Mouse (Mus musculus) frontal cortex, postnatal 36 days (tissue): ENCODE measurements around the gene Spag9.

Experiments
- DNase-seq, 2 experiments: peaks; one replicate each; pipeline ENCODE4 v3.0.0; 2022; ENCODE audit warnings: low spot score in 2 of 2

Spag9 gene

DNA sequence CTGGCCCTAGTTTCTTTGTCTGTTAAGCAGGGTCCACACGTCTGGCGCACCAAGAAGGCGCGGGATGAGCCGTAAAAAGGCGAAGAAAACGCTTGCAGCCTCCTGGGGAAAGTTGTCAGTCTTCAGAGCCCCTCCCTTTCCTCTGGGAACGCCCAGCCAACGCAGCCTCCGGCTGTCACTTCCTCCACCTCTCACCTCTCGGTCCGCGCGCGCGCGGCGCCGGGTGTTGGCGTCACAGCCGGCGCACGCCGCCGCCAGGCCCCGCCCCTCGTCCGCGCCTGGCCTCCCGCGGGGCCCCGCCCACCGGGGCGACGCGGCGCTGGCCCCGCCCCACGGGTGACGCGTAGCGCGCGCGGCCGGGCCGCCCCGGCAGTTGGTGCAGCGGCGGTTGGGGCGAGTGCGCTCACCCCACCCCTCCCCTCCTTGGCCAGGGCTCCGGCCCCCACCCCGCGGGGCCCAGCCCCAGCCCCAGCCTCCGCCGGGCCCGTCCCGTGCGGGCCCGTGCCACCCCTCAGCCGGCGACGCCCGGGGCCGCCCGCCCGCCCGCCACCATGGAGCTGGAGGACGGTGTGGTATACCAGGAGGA lies at the start of gene Spag9:
Spag9 (plus strand) TSS at position 372 of the 586 bp plus-strand sequence.
- DNase-seq = peak; percentile 85 to 92

- no peak for DNase-seq
Measured at GRCm38 (mm10) chr11:93948887-93949567, 46.9 kb upstream of the Spag9 start.

GRCm38 (mm10) chr11:93950045-93950444 lies 45.8 kb upstream of the Spag9 start:
- no peak for DNase-seq

DNA sequence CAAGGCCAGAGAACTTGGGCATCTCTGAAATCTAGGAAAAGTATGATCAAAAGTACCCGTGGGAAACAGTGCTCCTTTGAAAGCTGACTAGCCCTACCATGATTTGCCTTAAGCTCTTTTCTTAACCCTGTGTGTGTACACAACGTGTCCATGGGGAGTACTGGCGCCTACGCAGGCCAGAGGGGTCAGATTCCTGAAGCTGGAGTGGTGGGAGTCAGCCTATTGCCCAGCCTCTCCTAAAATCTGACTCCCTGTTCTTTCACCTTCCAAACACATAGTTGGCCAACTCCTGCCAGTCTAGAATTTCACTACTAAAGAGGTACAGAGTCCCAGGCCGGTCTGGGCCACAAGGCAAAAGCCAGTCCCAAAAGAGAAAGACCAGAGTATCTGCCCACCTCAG lies 43.5 kb upstream of the Spag9 start:
- DNase-seq = no peak

- no peak for DNase-seq
Measured at GRCm38 (mm10) chr11:93954738-93955255, 41.1 kb upstream of the Spag9 start.

GRCm38 (mm10) chr11:93955256-93956150 lies 40.4 kb upstream of the Spag9 start:
- peak; percentile 86 to 87 for DNase-seq

GRCm38 (mm10) chr11:93956159-93956558 lies 39.7 kb upstream of the Spag9 start, which contains the start of gene Nme2:
Gene Nme2, minus strand, starts transcription at chr11:93956259.
- DNase-seq = no peak

- no peak for DNase-seq
Measured at GRCm38 (mm10) chr11:93957031-93957555, 38.8 kb upstream of the Spag9 start.

DNA sequence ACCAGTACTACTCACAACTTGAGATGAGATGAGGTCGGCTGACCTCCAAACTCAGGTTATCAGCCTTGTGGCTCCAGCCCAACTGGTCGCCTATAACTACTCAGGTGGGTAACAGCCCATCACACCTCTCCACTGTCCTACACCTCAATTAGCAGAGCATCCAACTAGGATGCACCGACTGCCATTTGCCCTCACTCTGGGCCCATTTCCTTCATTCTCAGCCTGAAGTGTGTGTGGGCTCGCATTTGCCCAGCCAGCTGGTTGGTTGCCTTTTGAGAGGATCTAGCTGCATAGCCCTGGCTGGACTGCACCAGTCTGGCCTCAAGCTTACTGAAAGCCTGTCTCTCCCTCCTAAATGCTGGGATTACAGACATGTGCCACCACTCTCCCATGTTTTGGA lies 38.1 kb upstream of the Spag9 start:
- no peak for DNase-seq

DNA sequence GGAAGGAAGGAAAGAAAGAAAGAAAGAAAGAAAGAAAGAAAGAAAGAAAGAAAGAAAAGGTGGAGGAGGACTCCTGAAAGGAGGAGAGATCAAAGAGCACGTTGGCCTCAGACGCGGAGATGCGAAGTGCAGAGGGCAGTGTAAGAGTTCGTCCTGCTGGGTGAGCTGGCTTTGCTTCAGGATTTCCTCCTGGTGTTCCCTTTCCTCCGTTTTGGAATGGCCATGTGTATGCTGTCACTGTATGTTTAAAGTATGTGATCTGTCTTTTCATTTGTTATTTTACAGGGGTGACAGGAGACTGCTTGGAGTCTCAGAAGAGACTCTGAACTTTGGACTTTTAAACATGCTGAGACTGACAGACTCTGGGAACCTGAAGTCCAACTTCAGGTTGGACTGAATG lies 34.4 kb upstream of the Spag9 start:
- DNase-seq = no peak

GRCm38 (mm10) chr11:93963013-93963412 lies 32.9 kb upstream of the Spag9 start:
- DNase-seq = no peak

DNA sequence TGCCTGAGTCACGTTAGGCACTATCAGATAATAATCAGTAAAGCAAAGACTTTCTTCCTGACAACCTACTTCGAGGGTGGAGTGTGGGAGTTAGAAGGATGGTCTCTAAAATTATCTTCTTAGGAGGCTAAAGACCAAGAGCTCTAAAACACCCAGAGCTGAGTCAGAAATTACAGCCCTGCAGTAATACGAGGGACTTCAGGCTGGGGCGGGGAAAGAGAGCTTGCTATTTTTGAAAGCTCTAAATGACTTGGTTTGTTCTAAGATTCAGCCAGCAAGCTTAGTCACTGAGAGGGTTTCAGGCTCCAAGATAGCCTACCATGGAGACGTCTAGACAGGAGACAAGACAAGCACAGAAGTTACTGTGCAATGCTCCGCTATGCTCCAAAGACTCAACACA lies 30.5 kb upstream of the Spag9 start:
- DNase-seq = peak in 1 of 2 experiments; percentile 28

GRCm38 (mm10) chr11:93967381-93967780 lies 28.5 kb upstream of the Spag9 start:
- DNase-seq = no peak

DNA sequence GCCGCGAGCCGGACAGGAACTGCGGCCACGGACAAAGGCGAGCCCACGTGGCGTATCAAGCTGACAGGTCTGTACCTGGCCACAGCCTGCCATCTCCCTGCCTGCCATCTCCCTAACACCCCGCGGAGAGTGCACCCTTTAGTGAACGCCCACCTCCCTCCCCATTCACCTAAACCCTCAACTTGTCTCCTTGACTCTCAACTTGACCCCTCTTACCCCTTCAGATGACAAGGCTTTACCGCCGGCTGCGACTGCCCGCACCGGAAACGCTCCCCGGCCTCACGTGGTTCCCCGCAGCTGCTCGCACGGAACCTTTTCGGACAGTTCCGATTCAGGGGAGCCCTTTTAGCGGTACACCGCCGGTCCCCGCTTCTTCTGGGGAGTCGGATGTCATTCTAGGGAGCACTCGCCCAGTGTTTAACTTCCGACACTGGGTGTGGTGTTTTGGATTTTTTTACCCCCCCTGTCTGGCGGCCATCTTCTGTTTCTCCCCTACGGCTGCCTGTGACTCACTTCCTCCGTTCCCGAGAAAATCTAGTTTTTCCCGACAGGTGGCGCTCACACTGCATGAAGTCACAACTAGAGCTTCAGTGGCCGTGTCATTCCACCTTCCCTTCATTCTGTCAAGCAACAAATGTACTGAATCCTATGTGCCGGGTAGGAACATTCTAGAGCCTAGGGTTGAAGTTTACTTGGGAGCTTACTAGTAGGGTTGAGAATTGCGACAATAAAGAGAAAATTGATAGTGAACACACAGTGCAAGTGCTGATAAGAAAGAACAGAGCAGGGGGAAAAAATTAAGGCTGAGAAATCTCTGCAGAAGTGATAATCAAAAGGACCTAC lies 27.7 kb upstream of the Spag9 start, which contains the start of the genes Gm20390 and Nme1:
Gm20390 (minus strand) TSS at position 289 of the 843 bp plus-strand sequence.
Nme1 (minus strand) TSS at position 517 of the 843 bp plus-strand sequence.
- DNase-seq = peak; percentile 98

- no peak for DNase-seq
Measured at GRCm38 (mm10) chr11:93968848-93969128, 27.1 kb upstream of the Spag9 start.

DNA sequence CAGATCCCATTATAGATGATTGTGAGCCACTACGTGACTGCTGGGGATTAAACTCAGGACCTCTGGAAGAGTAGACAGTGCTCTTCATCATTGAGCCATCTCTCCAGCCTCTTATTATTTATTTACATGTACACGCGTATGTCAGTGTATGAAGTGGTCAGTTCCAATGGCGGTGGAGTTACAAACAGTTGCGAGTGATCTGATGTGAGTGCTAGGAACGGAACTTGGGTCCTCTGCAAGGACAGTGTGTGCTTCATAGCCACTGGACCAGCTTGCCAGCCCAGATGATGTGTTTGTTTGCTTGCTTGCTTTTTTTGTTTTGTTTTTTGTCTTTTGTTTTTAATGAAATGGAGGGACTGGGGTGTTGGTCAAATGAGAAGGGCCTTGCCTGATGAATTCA lies 26.7 kb upstream of the Spag9 start:
- no peak for DNase-seq

DNA sequence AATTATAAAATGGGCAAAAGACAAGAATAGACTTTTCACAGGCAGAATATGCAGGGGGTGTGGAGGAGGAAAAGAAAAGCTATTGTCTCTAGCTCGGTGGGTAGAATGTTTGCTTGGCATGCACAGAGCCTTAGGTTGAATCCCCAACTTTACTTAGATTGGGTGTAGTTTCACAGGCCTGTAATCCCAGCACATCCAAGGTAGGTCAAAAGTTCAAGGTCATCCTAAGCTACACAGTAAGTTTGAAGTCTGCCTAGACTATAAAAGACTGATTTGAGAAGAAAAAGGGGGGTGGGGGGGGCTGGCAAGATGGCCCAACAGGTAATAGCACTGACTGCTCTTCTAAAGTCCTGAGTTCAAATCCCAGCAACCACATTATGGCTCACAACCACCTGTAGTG lies 26.1 kb upstream of the Spag9 start:
- no peak for DNase-seq

DNA sequence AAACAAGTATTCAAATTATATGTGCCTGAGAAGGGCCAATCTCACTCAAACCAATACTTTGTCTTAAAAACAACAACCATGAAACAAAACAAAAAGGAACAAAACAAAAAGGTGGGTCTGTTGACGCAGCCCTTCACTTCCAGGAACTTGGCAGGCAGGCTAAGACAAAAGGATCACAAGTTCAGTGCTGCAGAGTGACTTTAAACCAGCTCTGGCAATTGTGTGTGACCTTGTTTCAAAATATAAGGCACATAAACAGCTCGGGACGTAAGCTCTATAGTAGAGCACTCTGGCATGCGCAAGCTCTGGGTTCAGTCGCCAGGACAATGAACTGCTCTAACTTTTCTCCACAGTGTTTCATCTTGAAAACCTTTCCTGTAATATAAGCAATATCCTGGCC lies 22.9 kb upstream of the Spag9 start:
- DNase-seq = no peak

DNA sequence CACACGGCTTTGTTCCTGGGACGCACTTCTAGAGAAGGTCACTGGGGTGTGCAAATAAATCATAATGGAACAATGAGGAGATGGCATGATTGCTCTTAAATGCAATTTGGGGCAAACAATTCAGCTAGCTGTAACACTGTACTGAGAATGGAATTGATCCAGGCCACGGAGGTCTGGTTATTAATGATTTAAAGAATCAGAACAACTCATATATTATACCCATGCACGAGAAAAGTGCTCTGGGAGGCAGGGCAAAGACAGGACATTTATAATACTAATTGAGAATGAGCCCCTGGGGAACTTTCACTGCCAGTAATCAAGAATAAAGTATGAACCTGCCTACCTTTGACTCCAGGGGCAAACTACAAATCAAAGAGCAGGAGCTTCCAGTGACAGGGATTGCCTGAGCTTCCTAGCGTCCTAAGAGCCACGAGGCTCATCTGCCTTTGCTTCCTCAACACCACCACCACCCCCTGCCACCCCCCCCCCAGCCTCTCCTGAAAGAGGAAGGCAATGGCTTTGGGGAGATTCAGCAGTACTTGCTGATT lies 16.3 kb upstream of the Spag9 start:
- no peak for DNase-seq

GRCm38 (mm10) chr11:93984619-93985018 lies 11.3 kb upstream of the Spag9 start:
- DNase-seq = no peak

GRCm38 (mm10) chr11:93985265-93985664 lies 10.6 kb upstream of the Spag9 start:
- DNase-seq = no peak
